Mouse (Mus musculus) E14TG2a.4 (cell line): Measurements from ENCODE around the gene Diras1.

Experiments used
- CTCF ChIP-seq: conservative IDR thresholded peaks from 2 replicates; pipeline ENCODE4 v1.5.1; 2014; ENCODE audit warnings: low read length
- NANOG ChIP-seq: IDR thresholded peaks from 2 replicates; pipeline ENCODE4 v1.6.1; 2014; ENCODE audit warnings: borderline replicate concordance, low read length, mixed read lengths

DNA sequence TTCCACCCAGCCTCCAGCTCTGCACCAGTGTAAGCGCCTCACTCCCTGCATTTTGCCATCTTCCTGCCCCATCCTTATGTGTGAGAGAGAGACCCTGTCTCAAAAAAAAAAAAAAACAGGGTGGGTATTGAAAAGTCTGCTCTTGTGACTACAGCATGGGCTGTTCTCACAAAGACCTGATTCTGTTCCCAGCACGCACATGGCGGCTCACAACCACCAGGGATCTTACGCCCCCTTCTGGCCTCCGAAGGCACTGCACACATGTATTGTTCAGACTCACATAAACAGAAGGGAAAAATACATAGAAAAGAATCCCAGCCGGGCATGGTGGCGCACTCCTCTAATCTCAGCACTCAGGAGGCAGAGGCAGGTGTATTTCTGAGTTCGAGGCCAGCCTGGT is 2.7 kb downstream of the Diras1 start:
- TF ChIP-seq CTCF (peak; percentile 95), NANOG (no peak)
